In genomic region chr7:3260701-3261100, GRCm38 (mm10) we compare ENCODE assay signal across 27 mouse cellular contexts. TPM values are rescaled to one million over a fixed set of nuclear protein-coding genes. Genes with fewer than 3 reads are reported as not detected.
"Had no signal": no experiment of that assay in that cellular context is flagged by ENCODE, and none has a peak within 500 bp of the region (broad histone marks: within the 10 kb centered on the region; RNA-seq: fewer than 3 reads in every experiment).

No protein-coding gene starts in this region.

- DNase-seq: gastrocnemius, adult 2 months; gastrocnemius, postnatal 10 days; gastrocnemius, postnatal 25 days; heart, adult 18-20 months; heart, postnatal 10 days; heart, postnatal 4 days; kidney, adult 11 months; kidney, adult 2 months; kidney, adult 9 months; kidney, postnatal 14 days; kidney, postnatal 36 days had no signal

- H3K27ac ChIP-seq: gastrocnemius, adult 2 months; heart, embryonic 10.5 days; hindbrain, embryonic 13.5 days; hindbrain, embryonic 15.5 days; hindbrain, postnatal 0 days; kidney, embryonic 15.5 days; kidney, postnatal 0 days; limb, embryonic 13.5 days; limb, embryonic 15.5 days; liver, embryonic 12.5 days; liver, embryonic 14.5 days had no signal

- H3K4me3 ChIP-seq: gastrocnemius, adult 2 months; heart, embryonic 10.5 days; heart, embryonic 12.5 days; hindbrain, embryonic 13.5 days; hindbrain, embryonic 15.5 days; kidney, embryonic 15.5 days; limb, embryonic 13.5 days; limb, embryonic 15.5 days; liver, embryonic 12.5 days had no signal

RNA-seq across cellular contexts. Expression of gene Nlrp12, which starts 11.2 kb away (rescaled TPM):
- total RNA-seq: gastrocnemius, adult 2 months; gastrocnemius, postnatal 25 days; gastrocnemius, postnatal 4 days; heart, adult 18-20 months; heart, postnatal 25 days; left cerebral cortex, adult 18-20 months; left cerebral cortex, adult 8-10 months had no signal

RNA-seq across cellular contexts. Expression of gene Prkcg, which starts 28.3 kb away (rescaled TPM):
- total RNA-seq: granulocyte monocyte progenitor cell, adult 5-6 weeks had no signal
